Mouse (Mus musculus) kidney, adult 11 months (tissue): ENCODE measurements around the gene Rhobtb1.
A peak's percentile ranks its signal among the peaks of the same experiment; 100 is the strongest.

Source experiments
- DNase-seq: peaks from one replicate; pipeline ENCODE4 v3.0.0; 2022

The Rhobtb1 gene

GRCm38 (mm10) chr10:69151045-69151444 lies at the start of gene Rhobtb1:
Gene Rhobtb1 (plus strand): TSS chr10:69151434.
- DNase-seq: no peak

GRCm38 (mm10) chr10:69101988-69102387 lies 49.2 kb upstream of the Rhobtb1 start:
- DNase-seq: peak; percentile 54

GRCm38 (mm10) chr10:69104143-69104882 lies 46.9 kb upstream of the Rhobtb1 start:
- no peak for DNase-seq

- no peak for DNase-seq
Observed at GRCm38 (mm10) chr10:69104883-69105225, 46.4 kb upstream of the Rhobtb1 start.

- DNase-seq: no peak
Observed at GRCm38 (mm10) chr10:69106796-69107195, 44.4 kb upstream of the Rhobtb1 start.

- DNase-seq: no peak
Observed at GRCm38 (mm10) chr10:69107253-69107652, 44.0 kb upstream of the Rhobtb1 start.

GRCm38 (mm10) chr10:69114384-69114783 lies 36.9 kb upstream of the Rhobtb1 start:
- no peak for DNase-seq

GRCm38 (mm10) chr10:69117996-69118395 lies 33.2 kb upstream of the Rhobtb1 start:
- DNase-seq: no peak

GRCm38 (mm10) chr10:69118893-69119292 lies 32.3 kb upstream of the Rhobtb1 start:
- DNase-seq: no peak

- no peak for DNase-seq
Observed at GRCm38 (mm10) chr10:69119456-69119855, 31.8 kb upstream of the Rhobtb1 start.

GRCm38 (mm10) chr10:69126546-69126945 lies 24.7 kb upstream of the Rhobtb1 start:
- DNase-seq: no peak

- DNase-seq: no peak
Observed at GRCm38 (mm10) chr10:69128531-69128930, 22.7 kb upstream of the Rhobtb1 start.

GRCm38 (mm10) chr10:69130613-69131012 lies 20.6 kb upstream of the Rhobtb1 start:
- DNase-seq: no peak

GRCm38 (mm10) chr10:69134356-69134755 lies 16.9 kb upstream of the Rhobtb1 start:
- no peak for DNase-seq

GRCm38 (mm10) chr10:69136241-69136828 lies 14.9 kb upstream of the Rhobtb1 start:
- no peak for DNase-seq

GRCm38 (mm10) chr10:69149252-69149651 lies 2.0 kb upstream of the Rhobtb1 start:
- no peak for DNase-seq

- DNase-seq: no peak
Observed at GRCm38 (mm10) chr10:69152971-69153370, 1.7 kb downstream of the Rhobtb1 start.

- DNase-seq: no peak
Observed at GRCm38 (mm10) chr10:69155428-69156175, 4.4 kb downstream of the Rhobtb1 start.

GRCm38 (mm10) chr10:69156462-69156861 lies 5.2 kb downstream of the Rhobtb1 start:
- DNase-seq: no peak

- no peak for DNase-seq
Observed at GRCm38 (mm10) chr10:69157471-69157870, 6.2 kb downstream of the Rhobtb1 start.

GRCm38 (mm10) chr10:69160877-69161276 lies 9.6 kb downstream of the Rhobtb1 start:
- DNase-seq: peak; percentile 81

- no peak for DNase-seq
Observed at GRCm38 (mm10) chr10:69161503-69161902, 10.3 kb downstream of the Rhobtb1 start.

GRCm38 (mm10) chr10:69162577-69162976 lies 11.3 kb downstream of the Rhobtb1 start:
- DNase-seq: no peak

GRCm38 (mm10) chr10:69163216-69163615 lies 12.0 kb downstream of the Rhobtb1 start:
- DNase-seq: no peak
